Mouse (Mus musculus): ENCODE results near the gene Mr1.

Mr1 gene

GRCm38 (mm10) chr1:155134866-155135265 lies 11.7 kb downstream of the Mr1 start:
- DNase-seq (ENCODE audit: extremely low read depth, insufficient read length, low spot score) = no peak

GRCm38 (mm10) chr1:155127429-155127934 lies 19.1 kb downstream of the Mr1 start:
- DNase-seq (ENCODE audit: extremely low read depth, insufficient read length, low spot score) = no peak

GRCm38 (mm10) chr1:155126716-155127115 lies 19.9 kb downstream of the Mr1 start:
- peak; percentile 17 for DNase-seq (ENCODE audit: extremely low read depth, insufficient read length, low spot score)

GRCm38 (mm10) chr1:155124397-155124796 lies 22.2 kb downstream of the Mr1 start:
- no peak for DNase-seq (ENCODE audit: extremely low read depth, insufficient read length, low spot score)

GRCm38 (mm10) chr1:155121977-155122939 lies 24.4 kb downstream of the Mr1 start:
- peak; percentile 64 for DNase-seq (ENCODE audit: extremely low read depth, insufficient read length, low spot score)

DNA sequence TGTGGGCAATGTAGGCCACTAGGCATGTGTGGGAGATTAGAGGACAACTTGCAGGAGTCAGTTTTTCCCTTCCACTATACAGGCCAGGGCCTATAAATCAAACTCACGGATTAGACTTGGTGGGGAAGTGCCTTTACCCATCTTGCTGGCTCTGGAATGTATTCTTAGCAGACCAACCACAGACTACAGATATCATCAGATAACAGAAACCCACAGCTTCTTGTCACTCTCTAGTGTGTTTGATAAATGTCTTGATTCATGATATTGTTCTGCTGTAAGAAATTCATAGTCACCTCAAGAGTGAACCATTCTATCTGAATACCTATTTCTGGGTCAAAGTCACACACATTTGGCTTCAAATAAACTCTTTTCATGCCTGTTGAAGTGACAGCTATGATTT lies 26.9 kb downstream of the Mr1 start:
- DNase-seq (ENCODE audit: extremely low read depth, insufficient read length, low spot score) = no peak

DNA sequence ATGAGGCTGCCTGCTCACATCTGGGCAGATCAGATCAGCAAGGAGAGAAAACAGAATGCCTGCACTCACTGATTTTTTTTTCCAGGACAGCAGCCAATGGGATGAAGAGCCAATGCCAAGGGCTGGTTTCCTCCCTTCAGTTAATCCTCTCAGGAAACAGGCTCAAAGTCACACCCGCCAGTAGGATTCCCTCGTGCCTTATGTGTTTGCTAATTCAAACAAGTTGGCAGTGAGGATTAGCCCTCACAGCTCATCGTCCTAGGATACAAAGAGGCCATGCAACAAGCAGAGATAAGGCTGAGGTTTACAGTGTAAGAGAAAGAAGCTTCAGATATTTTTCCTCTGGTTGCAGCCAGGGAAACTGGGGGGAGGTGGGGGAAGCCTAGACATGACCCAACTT lies 32.7 kb downstream of the Mr1 start:
- DNase-seq (ENCODE audit: extremely low read depth, insufficient read length, low spot score) = no peak

GRCm38 (mm10) chr1:155112875-155113274 lies 33.7 kb downstream of the Mr1 start:
- no peak for DNase-seq (ENCODE audit: extremely low read depth, insufficient read length, low spot score)

GRCm38 (mm10) chr1:155112118-155112517 lies 34.5 kb downstream of the Mr1 start:
- DNase-seq (ENCODE audit: extremely low read depth, insufficient read length, low spot score) = no peak

- DNase-seq (ENCODE audit: extremely low read depth, insufficient read length, low spot score) = no peak
Measured at GRCm38 (mm10) chr1:155111491-155111890, 35.1 kb downstream of the Mr1 start.

- peak; percentile 31 for DNase-seq (ENCODE audit: extremely low read depth, insufficient read length, low spot score)
Measured at GRCm38 (mm10) chr1:155109387-155110350, 36.9 kb downstream of the Mr1 start.

- peak; percentile 45 for DNase-seq (ENCODE audit: extremely low read depth, insufficient read length, low spot score)
Measured at GRCm38 (mm10) chr1:155108412-155108811, 38.2 kb downstream of the Mr1 start.

GRCm38 (mm10) chr1:155107843-155108242 lies 38.8 kb downstream of the Mr1 start:
- DNase-seq (ENCODE audit: extremely low read depth, insufficient read length, low spot score) = no peak

DNA sequence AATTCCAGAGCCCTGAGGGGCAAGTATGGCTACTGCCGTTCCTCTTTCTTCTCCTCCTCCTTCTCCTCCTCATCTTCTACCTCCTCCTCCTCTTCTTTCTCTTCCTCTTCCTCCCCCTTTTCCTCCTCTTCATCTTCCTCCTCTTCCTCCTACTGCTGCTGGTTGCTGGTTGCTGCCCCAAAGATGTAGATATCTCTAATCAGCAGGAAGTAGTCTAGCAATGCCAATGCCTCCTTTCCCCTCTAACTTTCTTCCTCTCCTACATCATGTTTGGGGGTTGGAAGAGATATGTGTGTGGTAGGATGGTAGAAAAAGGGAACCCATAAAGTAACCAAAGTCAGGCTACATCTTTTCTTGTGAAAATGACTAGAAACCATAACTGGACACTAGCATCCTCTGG lies 40.3 kb downstream of the Mr1 start:
- no peak for DNase-seq (ENCODE audit: extremely low read depth, insufficient read length, low spot score)

GRCm38 (mm10) chr1:155103991-155104390 lies 42.6 kb downstream of the Mr1 start:
- no peak for DNase-seq (ENCODE audit: extremely low read depth, insufficient read length, low spot score)

- DNase-seq (ENCODE audit: extremely low read depth, insufficient read length, low spot score) = no peak
Measured at GRCm38 (mm10) chr1:155102631-155103030, 44.0 kb downstream of the Mr1 start.

DNA sequence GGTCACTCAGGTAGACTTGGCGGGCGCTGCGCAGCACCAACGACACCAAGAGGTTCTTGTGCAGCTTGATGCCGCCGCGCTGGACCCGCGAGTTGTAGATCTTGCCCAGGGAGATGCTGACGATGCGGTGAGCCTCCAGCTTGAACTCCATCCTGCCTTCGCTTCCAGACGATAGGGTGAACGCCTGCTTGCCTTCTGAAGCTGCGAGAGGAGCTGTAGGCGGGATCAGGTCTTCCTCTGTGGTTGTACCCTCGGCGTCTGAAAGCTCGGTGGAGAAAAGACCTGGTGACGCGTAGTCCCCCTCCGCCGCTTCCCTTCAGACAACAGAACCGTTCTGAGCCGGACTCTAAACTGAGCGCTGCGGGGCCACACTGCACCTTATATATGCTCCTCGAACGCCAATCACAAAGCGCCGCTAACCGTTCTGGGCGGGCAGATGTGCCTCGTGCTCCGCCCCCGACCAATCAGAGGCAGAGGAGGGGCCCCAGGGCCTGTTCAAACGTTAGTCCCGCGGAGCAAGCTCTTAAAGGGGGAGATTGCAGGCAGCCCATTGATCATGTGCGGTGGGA lies 47.2 kb downstream of the Mr1 start, which contains the start of gene Ier5:
Gene Ier5 (minus strand): TSS at position 357 of the 569 bp plus-strand sequence.
- peak; percentile 94 for DNase-seq (ENCODE audit: extremely low read depth, insufficient read length, low spot score)

- no peak for DNase-seq (ENCODE audit: extremely low read depth, insufficient read length, low spot score)
Measured at GRCm38 (mm10) chr1:155098486-155099279, 47.9 kb downstream of the Mr1 start.

DNA sequence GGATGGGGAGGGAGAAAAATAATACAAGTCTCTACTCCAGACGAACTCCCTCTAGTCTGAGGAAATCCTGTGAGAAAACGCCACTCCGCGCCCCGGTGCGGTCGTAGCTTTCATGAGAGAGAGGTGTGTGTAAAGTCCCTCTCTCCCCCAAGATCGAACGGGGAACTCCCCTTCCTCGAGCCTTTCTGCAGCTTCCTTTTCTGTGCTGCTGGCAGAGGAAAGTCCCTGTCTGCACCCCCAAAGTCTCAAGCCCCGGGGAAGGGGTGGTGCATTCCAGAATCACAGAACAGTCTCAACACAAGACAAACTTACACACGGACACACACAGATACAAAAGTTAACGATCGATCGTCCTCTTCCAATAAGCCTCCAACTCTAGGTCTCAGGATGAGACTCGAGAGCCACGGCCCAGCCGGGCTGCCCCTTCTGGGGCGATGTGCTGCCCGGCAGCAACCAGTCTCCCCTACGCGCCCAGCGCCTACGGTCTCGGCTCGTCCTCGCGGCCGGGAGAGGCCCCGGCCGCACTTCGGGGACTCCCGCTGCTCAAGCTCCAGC lies 48.6 kb downstream of the Mr1 start:
- peak; percentile 72 for DNase-seq (ENCODE audit: extremely low read depth, insufficient read length, low spot score)
